Mouse (Mus musculus): ENCODE data around the gene Pip4k2c.
"Not testable (repeated sequence)": the region's sequence is repeated elsewhere in the genome, so short reads cannot be mapped to it uniquely, and the experiment has no call there.

Pip4k2c gene

DNA sequence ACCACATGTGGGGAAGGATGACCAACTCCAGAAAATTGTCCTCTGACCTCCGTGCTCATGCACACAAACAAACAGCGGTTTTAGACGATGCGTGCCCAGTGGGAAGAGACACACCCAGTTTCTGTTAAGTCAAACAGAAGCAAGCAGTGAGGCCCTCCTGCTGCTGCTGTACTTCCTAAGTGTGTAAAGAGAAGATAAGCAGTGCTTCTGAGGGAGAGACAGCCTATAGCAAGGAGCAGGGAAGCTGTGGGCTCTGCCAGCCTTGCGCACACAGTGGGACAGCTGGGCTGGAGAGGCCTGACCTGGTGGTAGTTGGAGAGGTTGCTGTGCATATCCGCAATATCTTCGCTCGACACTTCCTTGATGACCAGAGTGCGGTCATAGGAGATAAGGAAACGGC lies 6.0 kb downstream of the Pip4k2c start:
- DNase-seq, result no peak

DNA sequence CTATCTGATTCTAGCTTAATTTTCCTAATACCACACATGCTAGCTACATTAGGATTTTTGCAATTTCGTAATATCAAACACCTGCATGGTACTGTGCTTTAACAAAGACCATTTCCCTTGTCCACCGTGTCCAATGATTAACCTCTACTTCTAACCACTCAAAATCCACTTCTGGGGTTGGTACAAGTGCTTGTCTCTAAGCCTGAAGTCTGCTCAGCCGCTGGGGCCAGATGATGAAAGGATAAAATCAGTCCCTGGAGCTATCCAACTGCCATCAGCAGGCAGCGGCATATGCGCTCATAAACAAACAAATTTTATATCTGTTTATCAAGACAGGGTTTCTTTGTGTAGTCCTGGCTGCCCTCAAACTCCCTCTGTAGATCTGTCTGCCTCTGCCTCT lies 6.8 kb downstream of the Pip4k2c start:
- no peak for DNase-seq

DNA sequence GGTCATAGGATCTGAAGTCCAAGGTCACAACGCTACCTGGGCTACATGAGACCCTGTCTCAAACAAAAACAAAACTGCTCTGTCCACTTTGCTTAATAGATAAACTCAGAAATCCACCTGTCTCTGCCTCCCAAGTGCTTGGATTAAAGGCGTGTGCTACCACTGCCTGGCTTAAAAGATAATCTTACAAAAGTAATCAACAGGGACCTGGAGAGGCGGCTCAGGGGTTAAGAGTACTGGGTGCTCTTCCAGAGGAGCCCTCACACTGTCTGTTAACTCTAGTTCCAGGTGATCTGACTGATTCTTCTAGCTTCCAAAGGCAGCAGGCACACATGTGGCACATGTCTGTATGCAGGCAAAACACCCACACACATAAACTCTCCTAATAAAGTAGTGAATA lies 8.3 kb downstream of the Pip4k2c start:
- no peak for DNase-seq

DNA sequence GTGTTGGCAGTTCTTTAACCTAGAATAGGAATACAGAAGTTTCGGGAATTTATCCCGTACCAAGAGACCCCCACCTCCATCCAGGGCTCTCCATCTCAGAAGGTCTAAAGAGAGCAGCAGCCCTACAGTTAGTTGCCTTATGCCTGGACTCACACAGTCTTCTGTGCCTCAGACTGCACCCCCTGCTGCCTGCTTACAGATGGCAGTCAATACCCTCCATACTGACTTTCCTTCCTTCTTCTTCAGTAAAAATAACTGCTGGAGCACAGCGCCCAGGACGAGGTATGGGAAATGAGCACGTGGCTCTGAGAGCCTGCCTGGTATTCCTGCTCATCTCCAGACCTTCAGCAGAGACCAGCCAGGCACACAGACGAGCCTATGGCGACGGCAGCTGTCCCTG lies 11.1 kb downstream of the Pip4k2c start:
- DNase-seq, result no peak

DNA sequence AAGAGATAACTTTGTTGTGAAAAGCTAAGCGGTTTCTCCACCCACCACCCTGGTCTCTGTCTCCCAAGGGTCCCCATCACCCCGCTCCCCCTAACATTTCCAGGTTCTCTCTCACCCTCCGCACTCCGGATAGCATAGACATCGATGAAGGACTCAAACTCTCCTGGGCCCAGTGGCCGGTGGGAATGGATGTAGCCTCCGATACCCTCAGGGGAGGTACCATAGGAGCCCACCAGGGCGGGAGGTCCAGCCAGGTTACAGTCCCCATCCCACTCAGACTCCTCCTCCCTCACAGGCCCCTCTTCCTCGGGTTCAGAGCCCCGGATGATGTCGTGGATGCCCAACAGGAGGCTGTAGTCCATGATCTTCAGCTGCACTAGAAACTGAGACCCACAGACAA lies 11.9 kb downstream of the Pip4k2c start:
- DNase-seq, result no peak

DNA sequence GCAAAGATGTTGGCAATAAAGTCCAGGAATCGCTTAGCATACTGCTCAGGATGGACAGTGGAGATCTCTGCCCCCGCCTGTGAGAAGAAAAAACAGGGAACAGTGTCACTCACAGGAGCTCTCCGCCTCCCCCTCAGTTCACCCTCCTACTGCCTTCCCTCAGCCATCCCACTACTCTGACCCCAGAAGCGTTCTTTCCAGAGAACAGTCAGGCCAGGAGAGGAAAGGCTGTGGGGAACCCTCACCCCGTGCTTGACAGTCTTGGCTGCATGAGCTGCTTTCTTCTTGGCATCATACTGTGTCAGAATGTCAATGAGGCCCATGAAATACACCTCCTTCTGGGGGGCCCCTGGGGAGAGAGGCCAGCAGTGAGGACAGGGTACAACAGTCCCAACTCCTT lies 12.3 kb downstream of the Pip4k2c start:
- no peak for DNase-seq

DNA sequence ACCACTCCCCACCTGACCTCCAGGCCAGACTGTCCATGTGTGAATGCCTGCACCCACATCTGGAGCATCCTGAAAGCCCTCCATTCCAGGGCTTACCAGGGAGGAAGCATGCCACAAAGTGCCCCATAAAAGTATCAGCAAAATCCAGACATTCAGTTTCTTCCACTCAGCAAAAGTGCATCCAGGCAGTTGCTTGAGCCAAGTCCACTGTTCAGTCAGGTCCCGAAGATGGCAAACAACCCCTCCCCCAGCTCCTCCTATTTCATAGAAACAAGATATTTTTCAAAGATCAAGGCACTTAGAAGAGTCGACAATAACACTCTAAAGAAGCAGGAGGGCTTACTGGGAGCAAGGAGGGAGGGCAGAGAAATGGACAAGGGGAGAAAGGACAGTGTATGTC lies 12.9 kb downstream of the Pip4k2c start:
- no peak for DNase-seq

DNA sequence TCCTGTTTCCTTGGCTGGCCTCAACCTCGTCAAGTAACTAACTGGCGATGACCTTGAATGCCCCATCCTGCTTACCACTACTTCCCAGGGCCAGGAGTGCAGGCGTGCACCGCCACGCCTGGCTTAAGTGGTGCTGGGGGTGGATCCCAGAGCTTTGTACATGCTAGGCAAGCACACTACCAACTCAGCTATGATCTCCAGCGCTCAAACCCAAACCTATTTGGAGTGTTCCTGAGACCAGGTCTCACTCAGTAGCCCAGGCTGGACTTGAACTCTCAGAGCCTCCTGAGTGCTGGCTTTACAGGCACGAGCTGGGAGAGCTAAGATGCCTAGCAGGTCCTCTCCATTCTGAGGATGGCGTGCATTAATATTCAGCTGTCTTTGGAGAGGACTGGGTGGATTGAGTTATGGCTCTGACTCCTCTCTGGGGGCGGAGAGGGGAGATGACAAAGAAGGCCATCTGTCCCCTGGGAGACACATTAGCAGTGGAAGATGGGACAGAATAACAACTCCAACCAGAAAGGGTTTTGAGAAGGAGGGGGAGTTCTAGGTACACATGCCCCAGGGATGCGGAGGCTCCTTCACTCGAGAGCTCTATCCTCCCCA lies 13.8 kb downstream of the Pip4k2c start:
- no peak for DNase-seq

DNA sequence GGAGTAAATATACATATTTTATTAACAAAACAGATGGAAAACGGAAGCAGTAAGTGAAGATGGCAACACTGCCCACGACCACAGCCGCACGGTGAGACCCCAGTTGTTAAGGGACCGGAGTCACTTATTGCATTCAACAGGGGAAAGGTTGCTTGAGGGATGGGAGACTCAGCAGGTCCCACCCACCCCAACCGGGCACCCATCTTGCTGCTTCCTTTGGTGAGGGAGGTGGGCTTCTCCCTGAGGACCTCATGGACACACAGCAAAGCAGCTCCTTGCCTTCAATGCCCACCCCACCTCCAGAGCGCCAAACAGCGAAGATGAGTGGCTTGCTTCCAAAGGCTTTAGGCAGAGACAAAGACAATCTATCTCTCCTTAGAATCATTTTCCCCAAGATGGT lies 14.3 kb downstream of the Pip4k2c start:
- DNase-seq, result no peak

DNA sequence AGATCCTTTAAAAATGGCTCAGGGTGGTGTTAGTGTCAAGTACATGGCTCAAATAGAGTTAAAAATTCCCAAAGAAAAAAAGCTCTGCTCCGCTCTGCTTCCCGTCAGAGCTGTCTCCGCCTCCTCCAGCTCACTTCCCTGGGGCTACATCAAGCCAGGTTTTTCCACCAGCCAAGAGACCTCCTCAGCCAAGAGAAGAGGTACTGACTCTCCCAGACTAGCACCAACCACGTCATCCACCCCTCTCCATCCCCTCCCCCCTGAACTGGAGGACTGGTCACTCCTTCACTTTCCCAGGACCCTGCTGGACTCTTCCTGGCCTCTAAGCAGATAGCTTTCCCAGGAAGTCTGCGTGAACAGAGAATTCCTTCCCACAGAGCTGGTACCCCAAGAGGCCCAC lies 15.0 kb downstream of the Pip4k2c start:
- DNase-seq, result no peak

DNA sequence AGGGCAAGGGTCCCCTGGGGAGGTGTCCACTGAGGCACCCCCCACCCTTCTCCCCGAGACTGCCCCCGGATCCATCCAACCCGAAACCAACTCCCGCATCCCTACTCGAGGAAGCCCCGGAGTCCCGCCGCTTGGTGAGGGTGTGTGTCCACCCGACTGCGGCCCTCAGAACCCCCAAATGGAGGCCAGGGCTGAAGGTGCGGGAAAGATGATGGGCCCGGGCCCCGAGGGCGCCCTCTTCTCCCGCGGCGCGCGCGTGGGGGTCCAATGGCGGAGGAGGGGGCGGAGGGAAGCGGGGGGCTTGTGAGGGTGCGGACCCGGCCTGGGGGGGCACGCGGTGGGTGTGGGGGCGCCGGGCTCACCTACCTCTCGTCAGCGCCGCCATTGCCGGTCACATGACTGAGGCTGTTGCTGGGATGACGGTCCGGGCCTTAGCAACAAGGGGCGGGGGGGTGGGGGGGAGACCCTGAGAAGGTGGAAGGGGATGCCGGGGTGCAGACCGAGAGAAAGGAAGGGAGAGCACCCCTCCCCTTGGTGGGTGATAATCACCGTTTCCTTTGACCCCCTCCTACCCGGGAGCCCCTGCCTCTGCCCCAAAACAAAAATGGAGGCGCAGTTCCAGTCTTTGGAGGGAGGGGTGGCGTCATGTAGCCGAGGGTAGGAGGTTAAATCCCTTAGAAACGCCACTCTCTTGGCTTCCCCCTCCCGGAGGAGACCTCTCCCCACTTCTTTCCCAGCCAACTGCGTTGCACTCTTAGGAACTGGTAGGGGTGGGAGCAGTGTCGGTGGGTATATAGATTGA lies 15.9 kb downstream of the Pip4k2c start, which contains the start of gene Dtx3:
Dtx3 (minus strand) TSS at position 401 of the 802 bp plus-strand sequence.
- peak; percentile 61 for DNase-seq

DNA sequence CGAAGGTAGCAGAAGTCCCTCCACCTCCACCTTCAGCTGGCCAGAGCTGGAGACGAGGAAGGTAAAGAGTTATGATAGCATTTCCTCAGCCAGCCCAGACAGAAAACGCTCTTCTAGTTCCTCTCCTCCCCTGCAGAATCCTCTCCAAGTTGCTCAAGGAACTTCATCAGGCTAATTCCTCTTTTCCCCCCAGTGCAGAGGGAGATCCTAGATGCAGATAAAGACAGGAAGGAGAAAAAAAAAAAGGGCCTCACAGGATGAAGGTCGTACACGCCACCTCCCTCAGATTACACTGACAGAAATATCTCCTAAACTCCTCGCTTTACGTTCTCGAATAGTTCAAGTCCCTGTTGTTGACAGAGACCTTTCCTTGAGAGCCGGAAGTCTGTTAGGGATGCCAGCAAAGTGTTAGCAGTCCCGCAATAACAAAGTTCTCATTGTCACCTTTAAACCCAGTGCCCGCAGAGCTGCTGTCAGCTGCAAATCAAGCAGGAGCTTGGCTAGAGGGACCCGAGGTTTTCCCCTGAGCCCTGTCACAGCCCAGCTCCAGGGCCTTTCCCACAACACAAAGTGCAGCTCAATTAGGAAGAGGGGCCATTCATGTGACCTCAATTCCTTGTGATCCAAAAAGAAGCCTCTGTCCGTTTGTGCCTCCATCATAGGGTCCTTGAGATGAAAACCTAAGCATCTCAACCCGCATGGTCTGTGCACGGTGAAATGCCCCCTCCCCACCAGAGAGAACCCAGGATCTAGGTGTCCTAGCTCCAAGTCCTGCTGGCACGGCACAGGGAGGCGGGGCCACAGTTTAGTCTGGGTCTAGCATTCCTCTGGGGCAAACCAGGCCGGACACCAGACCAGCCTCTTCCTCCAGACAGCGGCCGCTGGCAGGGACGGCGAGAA lies 16.7 kb downstream of the Pip4k2c start:
- DNase-seq, result no peak

DNA sequence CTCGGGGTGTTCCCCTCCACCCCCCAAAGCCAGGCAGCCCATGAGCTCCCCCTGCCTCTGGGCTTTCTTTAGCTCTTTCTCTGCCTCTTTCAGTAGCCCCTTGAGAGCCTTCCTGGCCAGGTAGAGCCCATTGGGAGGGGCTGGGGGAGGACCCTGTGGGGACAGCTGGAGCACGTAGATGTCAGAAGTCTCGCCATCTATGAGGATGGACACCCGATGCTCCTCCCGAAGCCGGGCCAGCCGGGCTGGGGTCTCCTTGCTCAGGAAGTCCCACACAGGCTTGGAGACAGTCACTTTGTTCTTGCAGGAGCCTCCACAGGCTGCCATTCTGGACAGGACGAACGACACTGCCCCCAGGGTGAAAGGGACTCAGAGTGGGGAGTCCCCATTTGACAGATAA lies 18.4 kb downstream of the Pip4k2c start:
- no peak for DNase-seq

DNA sequence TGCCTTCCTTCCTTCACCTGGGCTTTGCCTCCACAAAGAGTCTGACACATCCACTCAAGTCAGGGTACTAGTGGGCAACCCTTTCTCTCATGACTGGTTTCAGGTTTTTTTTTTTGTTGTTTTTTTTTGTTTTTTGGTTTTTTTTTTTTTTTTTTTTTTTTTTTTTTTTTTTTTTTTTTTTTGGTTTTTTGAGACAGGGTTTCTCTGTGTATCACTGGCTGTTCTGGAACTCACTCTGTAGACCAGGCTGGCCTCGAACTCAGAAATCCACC lies 19.4 kb downstream of the Pip4k2c start:
- DNase-seq, result not testable (repeated sequence)

DNA sequence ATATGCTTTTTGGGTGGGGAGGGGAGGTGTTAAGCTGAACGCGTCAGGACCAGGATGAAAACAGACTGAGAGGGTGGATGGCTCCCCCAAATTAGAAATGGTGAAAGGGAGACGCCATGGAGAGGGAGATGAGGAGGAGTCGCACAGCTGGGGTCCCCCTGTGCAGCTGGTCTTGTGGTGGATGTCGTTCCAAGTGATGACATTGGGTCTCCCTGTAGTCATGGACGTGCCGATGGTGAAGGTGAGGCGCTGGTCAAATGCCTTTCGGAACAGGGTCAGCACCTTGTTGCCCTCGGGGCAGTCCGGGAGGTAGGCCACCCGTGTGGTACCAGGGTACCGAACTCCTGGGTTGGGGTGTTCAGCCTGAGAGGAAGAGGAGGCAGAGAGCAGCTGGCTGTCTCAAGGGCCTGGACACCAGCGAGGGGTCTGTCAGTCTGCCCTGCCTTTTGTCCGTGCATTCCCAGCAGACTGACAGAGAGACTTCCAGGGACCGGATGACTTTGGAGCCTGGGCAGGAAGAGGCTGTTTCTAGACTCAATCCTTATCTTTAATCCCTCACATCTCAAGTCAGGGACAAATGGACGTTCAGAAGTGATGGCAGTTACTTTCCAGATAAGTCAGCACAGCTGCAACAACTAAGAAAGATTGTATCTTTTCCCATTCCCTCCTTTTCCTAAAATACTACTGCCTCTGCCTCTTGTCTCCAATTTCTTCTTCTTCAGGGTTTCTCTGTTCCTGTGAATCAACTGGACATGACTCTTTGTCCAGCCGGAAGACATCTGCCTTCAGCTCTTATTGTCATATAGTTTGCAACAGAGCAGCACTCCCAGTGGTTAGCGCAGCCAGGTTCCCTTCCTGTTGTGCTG lies 20.0 kb downstream of the Pip4k2c start:
- DNase-seq, result no peak

DNA sequence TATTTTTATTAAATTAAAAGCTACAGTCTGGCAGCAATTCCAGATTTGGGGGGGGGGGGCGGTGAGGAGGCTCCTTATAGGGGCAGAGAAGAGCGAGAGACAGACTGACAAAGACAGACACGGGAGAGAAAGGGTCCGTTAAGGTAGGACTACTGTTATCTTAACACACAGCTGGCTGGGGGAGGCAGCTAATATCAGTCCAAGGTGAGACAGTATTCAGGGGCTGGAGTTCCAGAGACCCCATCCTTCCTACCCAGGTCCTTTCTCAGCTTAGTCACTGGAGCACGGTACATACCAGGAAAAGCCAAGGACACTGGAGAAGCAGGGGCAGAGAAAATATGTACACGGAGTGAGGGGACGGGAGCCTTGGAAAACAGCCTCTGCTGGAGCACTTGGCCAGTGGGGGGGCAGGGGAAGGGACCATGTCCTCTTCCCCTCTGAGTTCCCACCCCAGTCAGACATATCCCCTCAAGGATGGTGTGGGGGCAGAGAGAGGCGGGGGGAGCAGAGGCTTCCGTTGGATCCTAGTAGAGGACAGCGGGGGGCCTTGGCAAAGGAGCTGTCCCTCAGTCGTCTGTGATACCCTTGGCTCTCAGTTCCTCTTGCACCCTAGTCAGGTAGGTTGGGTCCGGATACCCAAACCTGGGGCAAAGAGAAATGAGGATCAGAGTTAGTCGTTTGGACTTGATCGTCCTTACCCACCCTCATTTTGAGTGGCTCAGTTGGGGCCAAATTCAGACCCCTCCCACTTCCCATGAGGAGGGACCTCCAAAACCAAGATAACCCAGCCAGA lies 20.8 kb downstream of the Pip4k2c start:
- no peak for DNase-seq

DNA sequence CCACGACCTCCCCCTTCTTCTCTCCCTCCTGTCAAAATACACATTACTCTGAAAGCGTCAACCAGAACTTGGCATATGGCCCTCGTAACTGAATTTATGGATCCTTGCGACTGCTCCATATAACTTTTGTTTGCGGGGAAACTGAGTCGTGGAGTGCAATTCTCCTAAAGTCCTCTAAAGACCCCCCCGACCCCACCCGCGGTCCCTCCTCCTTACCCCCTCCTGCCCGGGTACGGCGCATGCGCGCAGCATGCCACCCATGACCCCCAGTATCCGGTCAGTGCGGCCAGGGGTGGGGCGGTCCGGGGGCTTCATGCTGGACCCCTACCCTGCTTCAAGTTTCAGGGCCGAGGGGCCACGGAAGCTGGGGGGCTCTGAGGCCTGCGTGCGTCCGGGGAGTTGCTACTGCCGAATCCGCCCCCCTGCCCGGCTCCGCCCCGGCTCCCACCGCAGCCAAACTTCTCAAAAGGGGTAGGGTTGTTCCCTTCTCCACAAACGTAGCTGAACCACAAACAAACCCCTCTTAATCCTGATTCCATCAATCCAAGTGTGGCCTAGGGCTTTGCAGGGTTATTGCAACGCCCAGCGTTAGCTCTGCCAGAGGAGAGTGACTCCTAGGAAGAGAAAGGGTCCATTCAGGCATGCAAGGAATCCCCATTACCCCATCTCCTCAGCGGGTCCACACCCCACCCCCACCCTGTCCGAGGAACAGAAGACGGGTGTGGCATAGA lies 21.6 kb downstream of the Pip4k2c start, which contains the start of gene Arhgef25:
Arhgef25 (minus strand) TSS at position 433 of the 731 bp plus-strand sequence.
- no peak for DNase-seq

DNA sequence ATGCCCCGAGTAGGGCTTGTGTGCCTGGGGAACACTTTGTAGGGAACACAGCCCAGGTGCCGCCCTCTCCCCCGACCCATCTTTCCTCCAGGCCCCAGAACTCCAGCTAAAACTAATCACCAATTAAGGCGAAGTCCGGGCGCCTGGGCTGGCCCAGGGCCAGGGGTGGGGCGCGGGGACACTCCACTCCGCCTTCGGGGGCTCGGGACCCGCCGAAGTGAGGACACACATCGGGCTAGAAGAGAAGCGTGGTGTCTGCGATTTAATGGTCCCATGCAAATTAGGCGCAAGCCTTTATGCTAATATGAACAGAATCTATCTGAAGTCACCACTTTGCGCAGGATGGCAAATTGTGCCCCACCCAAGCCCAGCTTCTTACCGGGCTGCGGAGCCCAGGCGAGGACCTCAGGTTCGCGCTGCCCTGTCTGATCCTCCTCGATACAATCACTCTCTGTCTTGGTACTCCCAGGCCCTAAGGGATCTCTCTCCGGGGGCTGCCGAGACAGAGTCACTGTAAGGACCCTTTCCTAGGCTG lies 22.2 kb downstream of the Pip4k2c start:
- peak; percentile 46 for DNase-seq

DNA sequence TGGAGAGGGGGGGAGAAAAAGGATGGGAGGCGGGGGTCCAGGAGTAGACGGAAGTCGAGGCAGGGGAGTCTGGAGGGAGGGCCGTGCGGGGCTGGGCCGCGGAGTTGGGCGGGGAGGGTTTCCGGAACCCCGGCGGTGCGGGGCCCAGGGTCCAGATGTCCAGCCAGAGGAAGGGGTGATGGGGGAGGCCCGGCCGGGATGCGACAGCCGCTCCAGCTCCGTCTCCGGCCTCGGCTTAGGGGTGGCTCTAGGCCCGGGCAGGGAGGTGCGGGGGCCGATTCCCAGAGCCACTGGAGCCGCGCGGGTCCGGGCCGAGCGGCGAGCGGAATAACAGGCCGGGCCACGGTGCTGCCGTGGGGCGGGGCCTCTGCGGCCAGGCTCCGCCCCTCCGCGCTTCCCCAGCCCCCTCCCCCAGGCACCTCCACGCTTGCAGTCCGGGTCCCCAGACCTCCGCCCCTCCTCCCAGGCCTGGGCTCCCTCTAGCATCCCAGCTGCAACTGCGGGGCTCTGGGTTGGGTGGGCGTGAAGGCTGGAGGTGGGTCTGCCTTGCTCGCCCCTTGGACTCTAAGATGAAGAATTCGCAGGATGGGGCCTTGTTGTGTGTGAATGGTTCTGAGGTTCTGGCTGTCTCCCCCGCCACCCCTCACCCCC lies 22.8 kb downstream of the Pip4k2c start:
- DNase-seq, result peak; percentile 67

DNA sequence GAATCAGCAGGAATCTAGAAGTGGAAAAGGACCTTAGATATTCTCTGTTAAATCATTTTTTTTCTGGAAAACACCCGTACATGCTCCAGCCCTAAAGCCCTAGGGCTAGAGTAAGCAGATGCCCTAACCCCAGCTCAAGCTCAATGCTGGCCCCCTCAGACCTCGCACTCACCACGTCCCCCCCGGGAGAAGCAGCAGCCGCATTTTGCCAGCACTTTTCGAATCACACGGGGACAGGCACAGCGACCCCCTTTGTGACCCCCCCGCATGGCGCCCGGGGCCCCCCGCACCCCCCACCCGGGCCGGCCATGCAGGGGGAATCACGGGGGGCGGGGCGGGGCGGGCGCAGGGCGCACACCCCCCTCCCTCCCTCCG lies 23.3 kb downstream of the Pip4k2c start:
- DNase-seq, result no peak
